Mouse (Mus musculus) spleen, adult 2 months (tissue): Measurements from ENCODE around the gene Pla2g2e.

Source experiments
- CTCF ChIP-seq: fragments of 200-500 bp; IDR thresholded peaks from 2 replicates; pipeline ENCODE4 v1.5.1; 2011; ENCODE audit warnings: mild to moderate bottlenecking, inconsistent platforms; ENCODE audit not compliant: insufficient read depth, insufficient read length, insufficient replicate concordance; ENCODE audit errors: extremely low read depth
- POLR2A ChIP-seq: fragments of 200-500 bp; IDR thresholded peaks from 2 replicates; pipeline ENCODE4 v1.6.1; 2011; ENCODE audit warnings: low read depth, low read length, inconsistent platforms

- TF ChIP-seq CTCF (peak; percentile 58; the same call in 1 of the 2 replicates), POLR2A (peak; percentile 54; the same call in 1 of the 2 replicates)
Observed at GRCm38 (mm10) chr4:138913797-138914196, 36.1 kb downstream of the Pla2g2e start, which contains the start of gene Otud3.
